Mouse (Mus musculus) T-helper 17 cell (primary cell): ENCODE data around the gene Olfr631.
"Not testable (repeated sequence)": the region's sequence is repeated elsewhere in the genome, so short reads cannot be mapped to it uniquely, and the experiment has no call there.

Source experiments
- in situ Hi-C, 2 experiments: fragments of 300-600 bp; cut with MboI, MseI; formaldehyde crosslinking; loops; 1 replicate in 1 of 2; 2 replicates in 1 of 2; pipeline ENCODE4 v1.15.1; 2025; ENCODE audit warnings: high pct_unique_total_duplicates in 2 of 2

Gene Olfr631

GRCm38 (mm10) chr7:103928525-103928924, at the start of gene Olfr631:
Olfr631 (plus strand) TSS chr7:103928825.
- in situ Hi-C loops: no loop called here

DNA sequence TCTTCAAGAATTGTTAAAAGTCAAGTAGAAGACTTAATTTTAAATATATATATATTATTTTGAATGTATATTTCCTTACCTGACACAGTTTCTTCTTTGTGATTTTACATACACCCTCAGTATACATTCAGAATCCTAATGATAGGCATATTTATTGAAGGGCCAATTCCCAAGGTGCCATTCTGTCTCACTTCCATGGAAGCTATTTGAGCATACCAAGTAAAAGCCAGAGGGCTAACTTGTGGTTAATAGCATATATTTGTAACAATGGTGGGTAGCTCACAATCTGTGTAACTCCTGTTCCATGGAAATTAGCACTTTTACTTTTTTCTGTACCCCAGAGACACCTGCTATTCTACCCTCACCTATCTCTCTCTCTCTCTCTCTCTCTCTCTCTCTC, 42.5 kb upstream of the Olfr631 start, which contains the start of gene Olfr66:
Gene Olfr66 (minus strand): TSS at position 101 of the 400 bp plus-strand sequence.
- in situ Hi-C loops: no loop called here

DNA sequence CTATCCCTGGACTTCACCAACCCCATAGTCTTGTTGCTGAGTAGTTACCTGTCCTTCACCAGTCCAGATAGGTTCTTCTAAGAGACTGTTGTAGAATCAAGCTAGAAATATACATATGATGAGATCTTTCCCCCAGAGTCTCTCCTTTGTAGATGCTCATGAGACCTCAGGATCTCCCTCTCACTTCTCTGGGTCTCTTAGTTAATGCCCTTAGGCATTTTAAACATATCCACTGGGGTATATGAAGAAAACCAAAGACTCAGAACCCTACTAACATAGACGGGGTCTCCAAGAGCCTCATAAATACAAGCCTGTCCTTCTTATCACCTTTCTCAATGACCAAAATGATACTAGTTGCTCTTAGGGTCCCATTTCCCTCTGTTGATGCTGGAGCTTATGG, 34.2 kb upstream of the Olfr631 start, which contains the start of gene Olfr64:
Gene Olfr64 (minus strand): TSS at position 101 of the 400 bp plus-strand sequence.
- in situ Hi-C loops: loop anchor here in 1 of 2 experiments (10.0 kb wide), 1 partner anchor 590 kb away; no protein-coding TSS in a partner anchor

- in situ Hi-C loops: no loop called here
Measured at GRCm38 (mm10) chr7:103903187-103903586, 25.4 kb upstream of the Olfr631 start, which contains the start of gene Olfr65. Olfr65 (plus strand) TSS chr7:103903487.

DNA sequence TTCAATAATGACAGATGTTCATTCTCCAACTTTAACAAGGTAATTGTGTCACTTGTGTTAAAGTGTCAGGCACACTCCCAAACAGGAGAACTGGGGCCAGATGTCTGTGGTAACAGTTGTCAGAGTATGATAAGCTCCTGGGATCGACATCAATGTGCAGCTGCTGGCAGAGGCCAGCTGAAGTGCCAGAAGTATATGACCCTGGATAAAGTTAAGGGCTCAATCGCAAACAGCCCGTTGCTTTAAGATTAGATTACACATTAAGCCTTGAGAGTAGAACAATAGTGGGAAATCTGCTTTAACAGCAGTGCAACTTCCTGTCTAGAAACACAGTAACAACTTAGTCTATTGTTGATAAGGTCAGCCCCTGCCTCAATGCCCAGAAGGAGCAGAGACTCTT, 18.6 kb upstream of the Olfr631 start:
- in situ Hi-C loops: loop anchor here in 1 of 2 experiments (10.0 kb wide), 1 partner anchor 945 kb away; the partner anchor contains the start of gene Olfr576

GRCm38 (mm10) chr7:103912969-103913511, 15.6 kb upstream of the Olfr631 start:
- in situ Hi-C loops: loop anchor here in 1 of 2 experiments (10.0 kb wide), 1 partner anchor 948 kb away; the partner anchor contains the start of gene Olfr576

GRCm38 (mm10) chr7:103915338-103915737, 13.3 kb upstream of the Olfr631 start:
- in situ Hi-C loops: loop anchor here in 1 of 2 experiments (10.0 kb wide), 1 partner anchor 951 kb away; the partner anchor contains the start of gene Olfr576

DNA sequence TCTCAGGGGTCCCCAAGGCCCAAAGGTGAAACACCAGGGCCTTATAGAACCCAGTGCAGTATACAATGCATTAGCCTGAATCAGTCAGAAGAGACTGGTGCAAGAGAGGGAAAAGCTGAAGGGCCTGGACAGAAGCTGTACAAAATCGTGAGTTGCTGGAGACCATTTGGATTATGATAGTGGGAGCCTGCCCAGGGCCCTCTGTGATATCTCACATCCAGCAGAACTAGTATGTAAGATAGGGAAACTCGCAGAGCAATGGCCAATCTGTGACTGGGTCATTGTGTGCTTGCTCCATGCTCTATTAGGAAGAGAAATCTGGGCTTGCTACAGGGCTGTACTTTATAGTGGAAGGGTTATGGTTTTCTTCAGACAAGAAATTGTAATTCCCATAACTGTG, 5.6 kb downstream of the Olfr631 start, which contains the start of gene Olfr632:
Gene Olfr632 (plus strand): TSS at position 84 of the 400 bp plus-strand sequence.
- in situ Hi-C loops: loop anchor here in 1 of 2 experiments (5.0 kb wide), 1 partner anchor 207 kb away; no protein-coding TSS in a partner anchor

DNA sequence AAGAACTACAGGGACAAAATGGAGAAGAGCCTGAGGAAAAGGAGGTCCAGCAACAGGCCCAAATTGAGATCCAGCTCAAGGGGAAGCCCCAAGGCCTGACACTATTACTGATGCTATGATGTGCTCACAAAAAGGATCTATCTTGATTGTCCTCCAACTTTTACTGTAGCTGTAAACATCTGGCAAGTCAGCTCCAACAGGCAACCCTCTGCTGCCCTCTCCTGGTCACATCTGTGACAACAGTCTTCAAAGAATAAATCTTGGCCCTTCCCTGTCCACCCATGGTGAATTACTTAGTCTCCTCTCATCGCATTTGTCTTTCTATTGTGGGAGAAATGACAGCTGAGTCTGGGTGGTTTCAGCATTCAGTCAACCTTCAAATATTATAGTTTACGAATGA, 14.1 kb downstream of the Olfr631 start:
- in situ Hi-C loops: loop anchor here in 1 of 2 experiments (10.0 kb wide), 1 partner anchor 228 kb away; the partner anchor contains the start of gene Olfr243

- in situ Hi-C loops: loop anchor here in 1 of 2 experiments (10.0 kb wide), 1 partner anchor 229 kb away; the partner anchor contains the start of gene Olfr243
Measured at GRCm38 (mm10) chr7:103944137-103944536, 15.5 kb downstream of the Olfr631 start, which contains the start of gene Olfr633. Olfr633 (plus strand) TSS chr7:103944437.

GRCm38 (mm10) chr7:103966873-103967272, 38.2 kb downstream of the Olfr631 start:
- in situ Hi-C loops: not testable (repeated sequence)

- in situ Hi-C loops: loop anchor here in 1 of 2 experiments (10.0 kb wide), 1 partner anchor 144 kb away; no protein-coding TSS in a partner anchor
Measured at GRCm38 (mm10) chr7:103970852-103971251, 42.2 kb downstream of the Olfr631 start, which contains the start of gene Olfr635. Olfr635 (plus strand) TSS chr7:103971152.

GRCm38 (mm10) chr7:103971782-103972181, 43.2 kb downstream of the Olfr631 start:
- in situ Hi-C loops: loop anchor here in 1 of 2 experiments (10.0 kb wide), 1 partner anchor 143 kb away; no protein-coding TSS in a partner anchor
